Mouse (Mus musculus) heart, adult 2 months (tissue): ENCODE data around the gene Erp27. TPM values are rescaled to one million over a fixed set of nuclear protein-coding genes. Genes with fewer than 3 reads are reported as not detected.

ENCODE experiments used
- DNase-seq, 2 experiments: peaks; one replicate each; pipeline ENCODE4 v3.0.0; 2021
- H3K27ac ChIP-seq: fragments of 200-600 bp; 2 replicates; pipeline ENCODE4 v1.8.1; 2022
- H3K27me3 ChIP-seq: fragments of 200-500 bp; 2 replicates; pipeline ENCODE4 v1.6.1; 2012; ENCODE audit warnings: mild to moderate bottlenecking, low read length, inconsistent platforms, mixed read lengths; ENCODE audit not compliant: control insufficient read depth, insufficient read depth
- H3K36me3 ChIP-seq: fragments of 200-500 bp; 2 replicates; pipeline ENCODE4 v1.6.1; 2012; ENCODE audit warnings: low read length, inconsistent platforms; ENCODE audit not compliant: control insufficient read depth, insufficient read depth
- H3K4me1 ChIP-seq: fragments of 200-500 bp; 2 replicates; pipeline ENCODE4 v1.6.1; 2011; ENCODE audit warnings: low read length; ENCODE audit not compliant: control insufficient read depth, insufficient read depth
- H3K4me3 ChIP-seq: fragments of 200-600 bp; 2 replicates; pipeline ENCODE4 v1.8.1; 2022
- H3K79me2 ChIP-seq: fragments of 200-500 bp; replicated peaks from 2 replicates; pipeline ENCODE4 v1.6.1; 2012; ENCODE audit warnings: mild to moderate bottlenecking, inconsistent platforms, low read length, moderate library complexity, mixed read lengths; ENCODE audit not compliant: control insufficient read depth, insufficient read depth
- H3K9ac ChIP-seq: fragments of 200-500 bp; 2 replicates; pipeline ENCODE4 v1.6.1; 2012; ENCODE audit warnings: low read depth, mild to moderate bottlenecking, control low read depth, inconsistent platforms, low read length, mixed read lengths
- CTCF ChIP-seq: fragments of 200-600 bp; IDR thresholded peaks from 2 replicates; pipeline ENCODE4 v1.8.1; 2022; ENCODE audit warnings: antibody characterized with exemption, mild to moderate bottlenecking, moderate library complexity
- EP300 ChIP-seq: fragments of 200-500 bp; IDR thresholded peaks from 2 replicates; pipeline ENCODE4 v1.6.1; 2011; ENCODE audit warnings: low read depth, low read length, control low read depth; ENCODE audit not compliant: insufficient read depth
- POLR2A ChIP-seq: fragments of 200-500 bp; IDR thresholded peaks from 2 replicates; pipeline ENCODE4 v1.6.1; 2011; ENCODE audit warnings: mild to moderate bottlenecking, low read depth, low read length, control low read depth; ENCODE audit not compliant: insufficient read depth
- WGBS: fragments of 180-500 bp; shearing (Covaris S2); methylation state at CpG from one replicate; pipeline ENCODE4 v1.1.7; 2018; 5-methylcytosine and 5-hydroxymethylcytosine counted together
- intact Hi-C: fragments of 180-260 bp; cut with DNase I; formaldehyde crosslinking; loops from one replicate; pipeline ENCODE4 v1.15.1; 2025
- polyA plus RNA-seq: library from polyadenylated mRNA; depleted of rRNA; stranded (reverse); fragments of >200 nt; gene quantifications from 2 replicates; pipeline ENCODE4 v1.2.3, GENCODE M21; 2012
- total RNA-seq, 2 experiments: library from RNA; stranded (reverse); gene quantifications; 2 replicates each; pipeline ENCODE4 v1.2.3; 2021

The Erp27 gene
- total and polyA plus RNA-seq, 3 experiments: 0.51 TPM; not detected in 2

- DNase-seq: no peak
- no peak overlapping the region for H3K4me3 ChIP-seq
- H3K79me2 ChIP-seq: no peaks in the 10 kb centered on the region
- no peaks in the 10 kb centered on the region for H3K4me1 ChIP-seq
- no peak for TF ChIP-seq POLR2A
- TF ChIP-seq EP300: no peak
- TF ChIP-seq CTCF: no peak
- no peak overlapping the region for H3K27ac ChIP-seq
- H3K36me3 ChIP-seq: no peaks in the 10 kb centered on the region
- no peaks in the 10 kb centered on the region for H3K27me3 ChIP-seq
- no peak overlapping the region for H3K9ac ChIP-seq
- WGBS: 95% methylated on average over 2 of the region's 2 CpGs
- intact Hi-C loops: no loop called here
These were observed 28.2 kb upstream of the Erp27 start for GRCm38 (mm10) chr6:136950171-136950570.

- H3K4me1 ChIP-seq: no peaks in the 10 kb centered on the region
- WGBS: 76% methylated on average over 4 of the region's 4 CpGs
- TF ChIP-seq EP300 (no peak), CTCF (no peak), POLR2A (no peak)
These were observed 25.7 kb upstream of the Erp27 start for GRCm38 (mm10) chr6:136947716-136948115.

GRCm38 (mm10) chr6:136946943-136947342, 25.0 kb upstream of the Erp27 start:
- H3K9ac ChIP-seq: no peak overlapping the region
- intact Hi-C loops: no loop called here
- no peaks in the 10 kb centered on the region for H3K36me3 ChIP-seq
- H3K27ac ChIP-seq: no peak overlapping the region
- H3K4me3 ChIP-seq: no peak overlapping the region
- no peaks in the 10 kb centered on the region for H3K27me3 ChIP-seq
- no peaks in the 10 kb centered on the region for H3K4me1 ChIP-seq
- DNase-seq: no peak
- H3K79me2 ChIP-seq: no peaks in the 10 kb centered on the region
- no peak for TF ChIP-seq EP300
- TF ChIP-seq POLR2A: no peak
- no peak for TF ChIP-seq CTCF
- WGBS: 72% methylated on average over 9 of the region's 9 CpGs

More at GRCm38 (mm10) chr6:136947716-136948115, 25.7 kb upstream of the Erp27 start:
- DNase-seq: no peak
- H3K4me3 ChIP-seq: no peak overlapping the region
- no peaks in the 10 kb centered on the region for H3K36me3 ChIP-seq
- no peak overlapping the region for H3K27ac ChIP-seq
- intact Hi-C loops: no loop called here
- H3K79me2 ChIP-seq: no peaks in the 10 kb centered on the region
- no peaks in the 10 kb centered on the region for H3K27me3 ChIP-seq
- H3K9ac ChIP-seq: no peak overlapping the region

- Histone ChIP-seq H3K27me3 (no peaks in the 10 kb centered on the region), H3K36me3 (no peaks in the 10 kb centered on the region), H3K9ac (no peak overlapping the region), H3K79me2 (no peaks in the 10 kb centered on the region), H3K4me1 (peaks cover 2% of the 10 kb centered on the region), H3K27ac (no peak overlapping the region), H3K4me3 (no peak overlapping the region)
- DNase-seq: peak in 1 of 2 experiments; percentile 35
- intact Hi-C loops: no loop called here
- TF ChIP-seq EP300: no peak
- TF ChIP-seq CTCF: no peak
- TF ChIP-seq POLR2A: no peak
- WGBS: 68% methylated on average over 5 of the region's 5 CpGs
These were observed 24.3 kb upstream of the Erp27 start for GRCm38 (mm10) chr6:136946241-136946640.

GRCm38 (mm10) chr6:136944511-136944910, 22.5 kb upstream of the Erp27 start:
- H3K79me2 ChIP-seq: no peaks in the 10 kb centered on the region
- intact Hi-C loops: no loop called here
- 87% methylated on average over 8 of the region's 8 CpGs for WGBS
- H3K9ac ChIP-seq: no peak overlapping the region
- DNase-seq: no peak
- H3K36me3 ChIP-seq: no peaks in the 10 kb centered on the region
- TF ChIP-seq EP300: no peak
- TF ChIP-seq POLR2A: no peak
- no peak for TF ChIP-seq CTCF
- no peak overlapping the region for H3K27ac ChIP-seq
- no peak overlapping the region for H3K4me3 ChIP-seq
- no peaks in the 10 kb centered on the region for H3K27me3 ChIP-seq
- peaks cover 8% of the 10 kb centered on the region for H3K4me1 ChIP-seq

GRCm38 (mm10) chr6:136943392-136943791, 21.4 kb upstream of the Erp27 start:
- Histone ChIP-seq H3K27me3 (no peaks in the 10 kb centered on the region), H3K36me3 (no peaks in the 10 kb centered on the region), H3K79me2 (no peaks in the 10 kb centered on the region), H3K4me3 (no peak overlapping the region), H3K9ac (no peak overlapping the region), H3K27ac (no peak overlapping the region), H3K4me1 (peaks cover 8% of the 10 kb centered on the region)
- TF ChIP-seq POLR2A (no peak), CTCF (no peak), EP300 (no peak)
- DNase-seq: no peak
- intact Hi-C loops: no loop called here
